ENCODE assay signal across 8 mouse cellular contexts in the genomic region with DNA sequence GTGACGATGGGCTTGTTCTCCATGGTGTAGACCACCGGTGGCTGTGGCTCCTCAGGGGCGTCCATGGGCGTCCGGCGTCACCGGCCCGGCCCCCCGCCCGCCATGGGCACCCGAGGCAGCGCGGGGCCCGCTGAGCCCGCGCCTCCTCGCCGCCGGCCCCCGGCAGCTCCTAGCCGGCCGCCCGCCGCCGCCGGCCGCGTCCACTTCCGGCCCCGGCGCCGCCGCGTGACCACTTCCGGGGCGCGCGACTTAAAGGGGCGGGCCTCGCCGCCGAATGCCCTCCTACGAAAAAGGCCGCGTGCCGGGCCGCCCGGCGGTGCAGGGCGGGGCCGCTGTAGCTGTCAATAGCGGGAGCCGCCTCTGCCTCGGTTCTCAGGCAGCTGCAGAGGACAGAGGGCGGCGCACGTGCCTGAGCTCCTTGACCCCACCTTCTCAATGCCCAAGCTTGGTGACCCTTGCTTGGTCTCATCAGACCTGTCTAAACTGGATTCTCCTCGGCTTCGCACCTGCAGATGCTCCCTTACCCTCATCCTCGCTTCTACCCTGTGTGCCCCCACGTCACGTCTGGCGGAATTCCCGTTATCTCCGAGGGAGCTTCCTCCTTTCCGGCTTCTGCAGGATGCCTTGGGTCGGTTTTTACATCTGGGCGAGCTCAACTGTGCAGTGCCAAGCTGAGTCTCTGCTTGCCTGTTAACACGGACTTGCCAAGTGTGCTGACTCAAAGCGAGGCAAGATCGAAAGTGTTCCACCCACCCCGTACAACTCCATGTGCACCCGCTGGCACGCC. TPM values are rescaled to one million over a fixed set of nuclear protein-coding genes. Genes with fewer than 3 reads are reported as not detected.
DNase-seq lines count a peak whose midpoint lies in the region; ATAC-seq and TF ChIP-seq lines count a peak whose summit lies in the region.

TSS of gene Trappc10 (minus strand) at position 204 of the 787 bp plus-strand sequence.

- H3K27me3 ChIP-seq in forebrain, embryonic 16.5 days (replicated peaks; ENCODE audit: control insufficient read depth, insufficient read depth, low read length): no peaks in the 10 kb centered on the region
- H3K27me3 ChIP-seq in lung, embryonic 14.5 days (ENCODE audit: insufficient read depth, low read length): no peaks in the 10 kb centered on the region
- H3K27me3 ChIP-seq in thymus, adult 2 months (ENCODE audit: control insufficient read depth, insufficient read depth, low read length): no peaks in the 10 kb centered on the region

- H3K9ac ChIP-seq in forebrain, embryonic 16.5 days (replicated peaks; ENCODE audit: low read depth, low read length): peak within 1 kb of the TSS; percentile 82
- H3K9ac ChIP-seq in lung, embryonic 14.5 days: peak within 1 kb of the TSS; percentile 79

- ATAC-seq in forebrain, embryonic 16.5 days: peak; percentile 96
- ATAC-seq in lung, embryonic 14.5 days (ENCODE audit: insufficient read depth): peak; percentile 97

- TF ChIP-seq CTCF in layer of hippocampus, adult 2 months (conservative IDR thresholded peaks at IDR 0.05): no peak
- no peak for TF ChIP-seq CTCF in lung, embryonic 14.5 days (IDR thresholded peaks at IDR 0.05; ENCODE audit: low read depth)
- TF ChIP-seq CTCF in olfactory bulb, adult 2 months (IDR thresholded peaks at IDR 0.05; ENCODE audit: insufficient read depth, low read depth, low read length): no peak
- TF ChIP-seq CTCF in thymus, adult 2 months (IDR thresholded peaks at IDR 0.05; ENCODE audit: borderline replicate concordance, control insufficient read depth, extremely low read depth, insufficient read depth, low read length, poor library complexity): no peak

- TF ChIP-seq POLR2A in olfactory bulb, adult 2 months (IDR thresholded peaks at IDR 0.05; ENCODE audit: insufficient read depth, low read depth, low read length): peak; percentile 67
- TF ChIP-seq POLR2A in thymus, adult 2 months (IDR thresholded peaks at IDR 0.05; ENCODE audit: control insufficient read depth, extremely low read depth, insufficient read depth, low read length, poor library complexity): no peak

- DNase-seq in ES-CJ7 (ENCODE audit: low read depth, low spot score): peak; percentile 73
- peak; percentile 85 for DNase-seq in cerebellum, adult 11-12 months
- peak; percentile 89 for DNase-seq in heart, postnatal 36 days
- DNase-seq in layer of hippocampus, adult 2 months (ENCODE audit: low spot score in 2 of 2): peak; percentile 83 to 86
- DNase-seq in lung, embryonic 14.5 days: peak; percentile 93
- DNase-seq in thymus, adult 2 months: peak; percentile 85

- peak within 1 kb of the TSS; percentile 62 for H3K27ac ChIP-seq in forebrain, embryonic 16.5 days (ENCODE audit: low read length)
- peak within 1 kb of the TSS; percentile 97 for H3K27ac ChIP-seq in layer of hippocampus, adult 2 months
- 0 out of 2 replicates have a peak within 1 kb of the TSS, but pooled peaks have one; percentile 24 for H3K27ac ChIP-seq in lung, embryonic 14.5 days (ENCODE audit: low read depth)
- H3K27ac ChIP-seq in olfactory bulb, adult 2 months (ENCODE audit: insufficient read depth, low read depth, low read length): peak within 1 kb of the TSS; percentile 66
- 0 out of 2 replicates have a peak within 1 kb of the TSS, but pooled peaks have one; percentile 17 for H3K27ac ChIP-seq in thymus, adult 2 months (ENCODE audit: control insufficient read depth, insufficient read depth, low read length)

- H3K9me3 ChIP-seq in forebrain, embryonic 16.5 days (ENCODE audit: control insufficient read depth, low read length): no peaks in the 10 kb centered on the region
- no peaks in the 10 kb centered on the region for H3K9me3 ChIP-seq in lung, embryonic 14.5 days (ENCODE audit: low read depth, low read length)

- H3K4me2 ChIP-seq in forebrain, embryonic 16.5 days (ENCODE audit: low read length): peak within 1 kb of the TSS; percentile 96
- peak within 1 kb of the TSS; percentile 99 for H3K4me2 ChIP-seq in lung, embryonic 14.5 days

- 0% methylated on average over 74 of the region's 74 CpGs for WGBS in forebrain, embryonic 16.5 days
- under 1% methylated on average over 68 of the region's 74 CpGs for WGBS in lung, embryonic 14.5 days
- under 1% methylated on average over 71 of the region's 74 CpGs for WGBS in olfactory bulb, adult 2 months
- whole genome bisulfite sequencing in thymus, adult 2 months: under 1% methylated on average over 74 of the region's 74 CpGs

- H3K4me1 ChIP-seq in forebrain, embryonic 16.5 days (replicated peaks; ENCODE audit: control insufficient read depth, insufficient read depth, low read length): peaks cover 16% of the 10 kb centered on the region
- H3K4me1 ChIP-seq in lung, embryonic 14.5 days (ENCODE audit: insufficient read depth): peaks cover 5% of the 10 kb centered on the region; the same call in 1 of the 2 replicates
- H3K4me1 ChIP-seq in olfactory bulb, adult 2 months (ENCODE audit: control insufficient read depth, insufficient read depth, low read length): peaks cover 5% of the 10 kb centered on the region
- peaks cover 22% of the 10 kb centered on the region for H3K4me1 ChIP-seq in thymus, adult 2 months (replicated peaks; ENCODE audit: control insufficient read depth, insufficient read depth, low read length)

- intact Hi-C loops in heart, postnatal 36 days (cut with DNase I): loop anchor here (1.0 kb wide), 2 partner anchors 59 to 168 kb away; partner anchors contain the start of gene Pwp2

- H3K36me3 ChIP-seq in forebrain, embryonic 16.5 days (ENCODE audit: control insufficient read depth, insufficient read depth): no peaks in the 10 kb centered on the region
- H3K36me3 ChIP-seq in lung, embryonic 14.5 days (ENCODE audit: insufficient read depth): no peaks in the 10 kb centered on the region
- H3K36me3 ChIP-seq in thymus, adult 2 months (ENCODE audit: control insufficient read depth, insufficient read depth, low read length): no peaks in the 10 kb centered on the region

- H3K4me3 ChIP-seq in forebrain, embryonic 16.5 days (replicated peaks; ENCODE audit: low read length): peak within 1 kb of the TSS; percentile 92
- peak within 1 kb of the TSS; percentile 80 for H3K4me3 ChIP-seq in layer of hippocampus, adult 2 months
- peak within 1 kb of the TSS; percentile 85 for H3K4me3 ChIP-seq in lung, embryonic 14.5 days (ENCODE audit: low read depth, low read length)
- peak within 1 kb of the TSS; percentile 82 for H3K4me3 ChIP-seq in olfactory bulb, adult 2 months (ENCODE audit: insufficient read depth, low read depth, low read length)
- H3K4me3 ChIP-seq in thymus, adult 2 months (ENCODE audit: control insufficient read depth, insufficient read depth, low read length): peak within 1 kb of the TSS; percentile 63

RNA-seq across cellular contexts. Expression of gene Trappc10, which starts in this region (rescaled TPM):
- polyA plus RNA-seq in forebrain, embryonic 16.5 days (2015; fragmentation: Nextera tagmentation; extraction: Ambion mirVana): 21.6 and 22.8 TPM in 2 replicates
- total RNA-seq in heart, postnatal 36 days (2021): 10 to 100 TPM; 46.6 to 48.2 TPM
- total RNA-seq in layer of hippocampus, adult 2 months (2021): 10 to 100 TPM; 83.4 to 84.1 TPM
- 15.7 and 18.0 TPM in 2 replicates for polyA plus RNA-seq in lung, embryonic 14.5 days (2014; fragmentation: Nextera tagmentation; extraction: Ambion mirVana)
- polyA plus RNA-seq in olfactory bulb, adult 2 months (2012; ENCODE audit: insufficient read depth, insufficient read length, low replicate concordance, missing spikeins): 121 TPM in 1 of 2 replicates, not detected in the other
- 96.0 and 105 TPM in 2 replicates for polyA plus RNA-seq in thymus, adult 2 months (2012; rRNA removed)

Comparison
In these comparisons a context has a peak if more than half of its experiments do, and no peak if none do; other contexts are left out.
1. Peak in every context shown above with its lines: DNase-seq, ATAC-seq, H3K4me3 ChIP-seq and H3K27ac ChIP-seq.
2. H3K27ac ChIP-seq: peak in every context shown above with its lines; median percentile 97 in layer of hippocampus, adult 2 months; 66 in olfactory bulb, adult 2 months; 62 in forebrain, embryonic 16.5 days; 24 in lung, embryonic 14.5 days; 17 in thymus, adult 2 months.